23 mouse cellular contexts compared by ENCODE assay signal in genomic region chr6:115503549-115504159, GRCm38 (mm10). TPM values are rescaled to one million over a fixed set of nuclear protein-coding genes. Genes with fewer than 3 reads are reported as not detected.
A peak's percentile ranks its signal among the peaks of the same experiment; 100 is the strongest.
DNase-seq lines count a peak whose midpoint lies in the region; ATAC-seq lines count a peak whose summit lies in the region.
"Had no signal": no experiment of that assay in that cellular context is flagged by ENCODE, and none has a peak within 500 bp of the region (broad histone marks: within the 10 kb centered on the region; RNA-seq: fewer than 3 reads in every experiment).

No protein-coding gene starts in this region.

- H3K4me1 ChIP-seq in heart, embryonic 13.5 days, result peaks cover 18% of the 10 kb centered on the region
- H3K4me1 ChIP-seq in lung, embryonic 15.5 days, result peaks cover 21% of the 10 kb centered on the region
- no peaks in the 10 kb centered on the region for H3K4me1 ChIP-seq in midbrain, embryonic 13.5 days (replicated peaks)

- no peak overlapping the region for H3K4me2 ChIP-seq in heart, embryonic 13.5 days
- no peak overlapping the region for H3K4me2 ChIP-seq in lung, embryonic 15.5 days
- H3K4me2 ChIP-seq in midbrain, embryonic 13.5 days (replicated peaks), result no peak overlapping the region
- H3K4me2 ChIP-seq: liver, embryonic 13.5 days; midbrain, embryonic 11.5 days had no signal

- H3K9me3 ChIP-seq in heart, embryonic 13.5 days, result no peaks in the 10 kb centered on the region
- no peaks in the 10 kb centered on the region for H3K9me3 ChIP-seq in lung, embryonic 15.5 days
- peaks cover 3% of the 10 kb centered on the region; the same call in 1 of the 2 replicates for H3K9me3 ChIP-seq in midbrain, embryonic 13.5 days
- H3K9me3 ChIP-seq: embryonic facial prominence, embryonic 10.5 days; heart, embryonic 10.5 days; liver, embryonic 13.5 days had no signal

- no peaks in the 10 kb centered on the region for H3K79me2 ChIP-seq in macrophage (ENCODE audit: inconsistent target)

- no peaks in the 10 kb centered on the region for H3K36me3 ChIP-seq in heart, embryonic 13.5 days
- H3K36me3 ChIP-seq in lung, embryonic 15.5 days, result no peaks in the 10 kb centered on the region
- no peaks in the 10 kb centered on the region for H3K36me3 ChIP-seq in macrophage (ENCODE audit: inconsistent target)
- no peaks in the 10 kb centered on the region for H3K36me3 ChIP-seq in midbrain, embryonic 13.5 days
- H3K36me3 ChIP-seq: embryonic facial prominence, embryonic 10.5 days; heart, embryonic 10.5 days; hindbrain, embryonic 10.5 days; liver, embryonic 13.5 days had no signal

- no peak overlapping the region for H3K9ac ChIP-seq in heart, embryonic 13.5 days
- no peak overlapping the region for H3K9ac ChIP-seq in lung, embryonic 15.5 days
- no peak overlapping the region for H3K9ac ChIP-seq in midbrain, embryonic 13.5 days (replicated peaks)
- H3K9ac ChIP-seq: liver, embryonic 13.5 days had no signal

- no peak overlapping the region for H3K27ac ChIP-seq in heart, embryonic 13.5 days (replicated peaks)
- H3K27ac ChIP-seq in lung, embryonic 15.5 days, result no peak overlapping the region
- peak overlapping the region; percentile 76 for H3K27ac ChIP-seq in macrophage
- no peak overlapping the region for H3K27ac ChIP-seq in midbrain, embryonic 13.5 days
- H3K27ac ChIP-seq: embryonic facial prominence, embryonic 10.5 days; heart, embryonic 10.5 days; hindbrain, embryonic 10.5 days; left cerebral cortex, adult 2 months; liver, embryonic 13.5 days had no signal

- H3K4me3 ChIP-seq in heart, embryonic 13.5 days, result no peak overlapping the region
- no peak overlapping the region for H3K4me3 ChIP-seq in lung, embryonic 15.5 days
- no peak overlapping the region for H3K4me3 ChIP-seq in macrophage (ENCODE audit: inconsistent target)
- H3K4me3 ChIP-seq in midbrain, embryonic 13.5 days (replicated peaks), result no peak overlapping the region
- H3K4me3 ChIP-seq: embryonic facial prominence, embryonic 10.5 days; heart, embryonic 10.5 days; hindbrain, embryonic 10.5 days; left cerebral cortex, adult 2 months; liver, embryonic 13.5 days had no signal

- 0 out of 2 replicates have a peak, but pooled peaks have one; percentile 7 for ATAC-seq in heart, embryonic 13.5 days (ENCODE audit: extremely low read depth, insufficient number of reproducible peaks, low FRiP score, low TSS enrichment)
- 0 out of 2 replicates have a peak, but pooled peaks have one; percentile 5 for ATAC-seq in lung, embryonic 15.5 days (ENCODE audit: borderline replicate concordance, extremely low read depth, low FRiP score, low TSS enrichment)
- ATAC-seq in midbrain, embryonic 13.5 days, result no peak
- ATAC-seq: CD4-positive, CD25-positive, alpha-beta regulatory T cell, adult 4 months; forebrain, embryonic 16.5 days; hindbrain, embryonic 16.5 days had no signal

- intact Hi-C loops in heart, postnatal 25 days (cut with DNase I), result no loop called here

- WGBS in heart, embryonic 13.5 days, result 54% methylated on average over 10 of the region's 10 CpGs
- WGBS in lung, embryonic 15.5 days, result 53% methylated on average over 10 of the region's 10 CpGs
- 82% methylated on average over 10 of the region's 10 CpGs for whole genome bisulfite sequencing in macrophage (ENCODE audit: missing documents)
- 87% methylated on average over 10 of the region's 10 CpGs for WGBS in midbrain, embryonic 13.5 days

- DNase-seq in heart, postnatal 25 days (ENCODE audit: low spot score), result no peak
- no peak for DNase-seq in lung, adult 18-20 months
- peak; percentile 33 for DNase-seq in 3T3-L1 (ENCODE audit: low read depth, low spot score)
- no peak for DNase-seq in ovary, adult 18-20 months (ENCODE audit: low spot score)
- DNase-seq: adrenal gland, postnatal 14 days; cerebellum, adult 9-10 months; gastrocnemius, postnatal 10 days; kidney, adult 18-20 months; liver, embryonic 13.5 days; right cerebral cortex, postnatal 14 days; spleen, adult 18-20 months had no signal

- 0 out of 2 replicates have a peak, but pooled peaks cover 2% of the 10 kb centered on the region for H3K27me3 ChIP-seq in heart, embryonic 13.5 days (replicated peaks)
- no peaks in the 10 kb centered on the region for H3K27me3 ChIP-seq in lung, embryonic 15.5 days
- no peaks in the 10 kb centered on the region for H3K27me3 ChIP-seq in midbrain, embryonic 13.5 days
- H3K27me3 ChIP-seq: liver, embryonic 13.5 days had no signal

RNA-seq across cellular contexts. Expression of gene Tsen2, which starts 40.8 kb away (rescaled TPM):
- polyA plus RNA-seq in heart, embryonic 13.5 days (2015; fragmentation: Nextera tagmentation; extraction: Ambion mirVana), result 18.4 and 20.3 TPM in 2 replicates
- total RNA-seq in heart, postnatal 25 days (2021), result 1 to 10 TPM; 6.2 to 8.3 TPM
- polyA plus RNA-seq in lung, embryonic 15.5 days (2015; fragmentation: Nextera tagmentation; extraction: Ambion mirVana), result 27.9 and 29.1 TPM in 2 replicates
- 10 to 100 TPM in 10 of 26 experiments, 1 to 10 TPM in 15, under 1 TPM in 1; 0.18 to 15.3 (median 7.6) TPM for total RNA-seq in macrophage (2018; cell fraction: chromatin; rRNA removed)
- total RNA-seq in macrophage (2018; cell fraction: cytosol; rRNA removed), result 1 to 10 TPM; 2.1 to 5.9 (median 4.0) TPM
- 10 to 100 TPM in 3 of 26 experiments, 1 to 10 TPM in 22, under 1 TPM in 1; 0.44 to 12.4 (median 3.7) TPM for total RNA-seq in macrophage (2018; cell fraction: nucleus; rRNA removed)
- 5.4 to 9.0 TPM (median 7.2 TPM) in 3 replicates for polyA plus RNA-seq in macrophage (2018)
- 32.9 and 35.2 TPM in 2 replicates for polyA plus RNA-seq in midbrain, embryonic 13.5 days (2015; fragmentation: Nextera tagmentation; extraction: Ambion mirVana)
